ENCODE assay signal across 19 mouse cellular contexts in the genomic region with DNA sequence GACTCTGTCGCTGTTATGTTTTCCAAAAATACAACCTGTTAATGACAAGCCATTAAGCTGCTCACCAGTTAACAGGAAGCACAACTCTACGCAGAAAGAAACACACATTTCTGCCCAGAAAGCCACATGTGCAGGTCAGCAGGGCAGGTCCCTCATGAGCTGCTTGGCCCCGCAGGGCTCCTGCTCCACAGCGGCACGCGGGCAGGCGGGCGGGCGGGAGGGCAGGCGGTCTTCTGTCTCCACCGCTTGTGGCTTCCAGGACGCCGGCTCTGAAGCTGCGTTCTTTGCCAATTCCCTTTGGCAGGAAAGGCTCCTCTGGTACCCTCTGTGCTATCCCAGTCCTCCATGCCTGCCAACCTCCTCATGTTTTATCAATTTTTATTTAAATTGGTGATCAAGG.
DNase-seq lines count a peak whose midpoint lies in the region; ATAC-seq lines count a peak whose summit lies in the region.
"Had no signal": no experiment of that assay in that cellular context is flagged by ENCODE, and none has a peak within 500 bp of the region (broad histone marks: within the 10 kb centered on the region; RNA-seq: fewer than 3 reads in every experiment).

No protein-coding gene starts in this region.

- no peaks in the 10 kb centered on the region for H3K36me3 ChIP-seq in heart, embryonic 14.5 days (ENCODE audit: control insufficient read depth, insufficient read depth, low read length)
- no peaks in the 10 kb centered on the region for H3K36me3 ChIP-seq in embryonic facial prominence, embryonic 10.5 days (replicated peaks)
- no peaks in the 10 kb centered on the region for H3K36me3 ChIP-seq in limb, embryonic 13.5 days
- H3K36me3 ChIP-seq: G1E; heart, embryonic 12.5 days; hindbrain, embryonic 12.5 days had no signal

- 53% methylated on average over 14 of the region's 14 CpGs for WGBS in heart, embryonic 14.5 days
- WGBS in embryonic facial prominence, embryonic 10.5 days, result 55% methylated on average over 14 of the region's 14 CpGs
- WGBS in limb, embryonic 13.5 days, result 33% methylated on average over 14 of the region's 14 CpGs

- peak; percentile 27 to 57 for DNase-seq in cerebellum, postnatal 14 days
- DNase-seq in cerebellum, adult 18-20 months, result no peak
- DNase-seq in heart, adult 9 months (ENCODE audit: low spot score in 2 of 2), result no peak
- peak; percentile 34 for DNase-seq in embryonic facial prominence, embryonic 10.5 days (ENCODE audit: low spot score)
- DNase-seq in kidney, postnatal 4 days, result no peak
- DNase-seq: adrenal gland, adult 2 months; cerebellum, adult 9-10 months; heart, postnatal 14 days; kidney, adult 8-10 months; kidney, postnatal 10 days; lung, postnatal 4 days; midbrain, embryonic 14.5 days; right cerebral cortex, postnatal 14 days had no signal

- no peaks in the 10 kb centered on the region for H3K27me3 ChIP-seq in heart, embryonic 14.5 days (ENCODE audit: control insufficient read depth, insufficient read depth, low read length)
- H3K27me3 ChIP-seq in embryonic facial prominence, embryonic 10.5 days (replicated peaks; ENCODE audit: low read depth, poor library complexity, severe bottlenecking), result peaks cover 5% of the 10 kb centered on the region; the same call in 1 of the 2 replicates
- H3K27me3 ChIP-seq in limb, embryonic 13.5 days, result peaks cover 42% of the 10 kb centered on the region
- H3K27me3 ChIP-seq: heart, embryonic 12.5 days; hindbrain, embryonic 12.5 days had no signal

- H3K4me2 ChIP-seq in heart, embryonic 14.5 days (ENCODE audit: low read length), result 0 out of 2 replicates have a peak overlapping the region, but pooled peaks have one; percentile 2
- peak overlapping the region; percentile 38 for H3K4me2 ChIP-seq in limb, embryonic 13.5 days (replicated peaks)
- H3K4me2 ChIP-seq: heart, embryonic 12.5 days; hindbrain, embryonic 12.5 days had no signal

- H3K4me3 ChIP-seq in heart, embryonic 14.5 days (ENCODE audit: control insufficient read depth in 1 of 2, insufficient read depth in 1 of 2, low read depth in 1 of 2, low read length in 2 of 2), result no peak overlapping the region
- H3K4me3 ChIP-seq in embryonic facial prominence, embryonic 10.5 days, result no peak overlapping the region
- H3K4me3 ChIP-seq in limb, embryonic 13.5 days, result no peak overlapping the region
- H3K4me3 ChIP-seq: heart, embryonic 12.5 days; hindbrain, embryonic 12.5 days had no signal

- H3K9me3 ChIP-seq in heart, embryonic 14.5 days (ENCODE audit: control insufficient read depth, low read length), result no peaks in the 10 kb centered on the region
- H3K9me3 ChIP-seq in embryonic facial prominence, embryonic 10.5 days, result no peaks in the 10 kb centered on the region
- no peaks in the 10 kb centered on the region for H3K9me3 ChIP-seq in limb, embryonic 13.5 days
- H3K9me3 ChIP-seq: G1E; heart, embryonic 12.5 days; hindbrain, embryonic 12.5 days had no signal

- no peak overlapping the region for H3K9ac ChIP-seq in heart, embryonic 14.5 days (ENCODE audit: low read length)
- no peak overlapping the region for H3K9ac ChIP-seq in limb, embryonic 13.5 days
- H3K9ac ChIP-seq: heart, embryonic 12.5 days; hindbrain, embryonic 12.5 days had no signal

- no peaks in the 10 kb centered on the region for H3K4me1 ChIP-seq in heart, embryonic 14.5 days (ENCODE audit: control insufficient read depth in 2 of 2, insufficient read depth in 2 of 2, low read length in 2 of 2)
- peaks cover 5% of the 10 kb centered on the region for H3K4me1 ChIP-seq in embryonic facial prominence, embryonic 10.5 days
- peaks cover 6% of the 10 kb centered on the region; the same call in 1 of the 2 replicates for H3K4me1 ChIP-seq in limb, embryonic 13.5 days
- H3K4me1 ChIP-seq: heart, embryonic 12.5 days; hindbrain, embryonic 12.5 days had no signal

- ATAC-seq in heart, embryonic 14.5 days (ENCODE audit: insufficient number of reproducible peaks, insufficient read depth, low FRiP score, low read depth), result no peak
- ATAC-seq in limb, embryonic 13.5 days (ENCODE audit: low FRiP score, low read depth), result no peak
- ATAC-seq: Patski had no signal

- no peak overlapping the region for H3K27ac ChIP-seq in heart, embryonic 14.5 days (replicated peaks in 1 of 2; ENCODE audit: control insufficient read depth in 1 of 2, insufficient read depth in 1 of 2, low read depth in 2 of 2, low read length in 2 of 2)
- H3K27ac ChIP-seq in embryonic facial prominence, embryonic 10.5 days (replicated peaks), result no peak overlapping the region
- H3K27ac ChIP-seq in limb, embryonic 13.5 days, result no peak overlapping the region
- H3K27ac ChIP-seq: hindbrain, embryonic 12.5 days had no signal

Comparison
In these comparisons a context has a peak if more than half of its experiments do, and no peak if none do; other contexts are left out.
1. DNase-seq: peak in cerebellum, postnatal 14 days (2 of 2) and embryonic facial prominence, embryonic 10.5 days (single experiment); none in cerebellum, adult 18-20 months (0 of 2), heart, adult 9 months (0 of 2) and kidney, postnatal 4 days (0 of 2).